ENCODE assay signal across 27 mouse cellular contexts in the genomic region with DNA sequence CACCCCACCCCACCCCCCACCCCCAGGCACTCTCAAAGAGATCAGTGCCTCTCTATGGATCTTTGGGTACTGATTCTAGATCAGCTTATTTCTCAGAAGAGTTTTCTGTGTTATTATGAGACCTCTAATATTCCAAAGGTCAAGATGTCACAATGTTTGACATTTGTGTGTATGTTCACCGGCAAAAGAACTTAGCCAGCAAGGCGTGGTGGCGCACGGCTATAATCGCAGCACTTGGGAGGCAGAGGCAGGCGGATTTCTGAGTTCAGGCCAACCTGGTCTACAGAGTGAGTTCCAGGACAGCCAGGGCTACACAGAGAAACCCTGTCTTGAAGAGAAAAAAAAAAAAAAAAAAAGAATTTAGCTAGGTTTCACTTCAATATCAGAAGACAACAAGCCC. TPM values are rescaled to one million over a fixed set of nuclear protein-coding genes. Genes with fewer than 3 reads are reported as not detected.
DNase-seq lines count a peak whose midpoint lies in the region; ATAC-seq and TF ChIP-seq lines count a peak whose summit lies in the region.
"Had no signal": no experiment of that assay in that cellular context is flagged by ENCODE, and none has a peak within 500 bp of the region (broad histone marks: within the 10 kb centered on the region; RNA-seq: fewer than 3 reads in every experiment).

No protein-coding gene starts in this region.

- H3K4me1 ChIP-seq in liver, adult 2 months (ENCODE audit: control insufficient read depth, insufficient read depth, low read length): peaks cover 19% of the 10 kb centered on the region
- peaks cover 42% of the 10 kb centered on the region for H3K4me1 ChIP-seq in liver, embryonic 12.5 days
- peaks cover 4% of the 10 kb centered on the region for H3K4me1 ChIP-seq in testis, adult 2 months (ENCODE audit: control insufficient read depth, insufficient read depth, low read length)

- no peaks in the 10 kb centered on the region for H3K9me3 ChIP-seq in liver, embryonic 12.5 days (replicated peaks)
- H3K9me3 ChIP-seq: G1E; heart, embryonic 12.5 days; heart, embryonic 15.5 days; hindbrain, embryonic 10.5 days; hindbrain, embryonic 13.5 days had no signal

- peak; percentile 23 for DNase-seq in cerebellum, adult 9-10 months
- DNase-seq in cerebellum, postnatal 36 days: no peak
- peak; percentile 59 for DNase-seq in liver, adult 2 months (ENCODE audit: extremely low read depth, low read depth, low spot score)
- DNase-seq in testis, postnatal 14 days (ENCODE audit: low spot score): no peak
- no peak for DNase-seq in left cerebral cortex, postnatal 14 days (ENCODE audit: low spot score in 2 of 2)
- DNase-seq: adrenal gland, postnatal 14 days; cerebellum, adult 11 months; cerebellum, adult 2 months; cerebellum, postnatal 10 days; forebrain, postnatal 0 days; gastrocnemius, postnatal 10 days; gastrocnemius, postnatal 36 days; heart, postnatal 10 days; heart, postnatal 36 days had no signal

- H3K4me3 ChIP-seq in liver, adult 2 months (ENCODE audit: insufficient read depth, low read depth, low read length): no peak overlapping the region
- no peak overlapping the region for H3K4me3 ChIP-seq in liver, embryonic 12.5 days
- H3K4me3 ChIP-seq in testis, adult 2 months (ENCODE audit: control insufficient read depth, low read depth, low read length): peak overlapping the region; percentile 20; the same call in 1 of the 2 replicates
- peak overlapping the region; percentile 84 for H3K4me3 ChIP-seq in myocyte

- no peak overlapping the region; the same call in 1 of the 2 replicates for H3K4me2 ChIP-seq in liver, embryonic 12.5 days
- no peak overlapping the region for H3K4me2 ChIP-seq in myocyte (ENCODE audit: low read depth)

- no peak for TF ChIP-seq CTCF in liver, adult 2 months (IDR thresholded peaks at IDR 0.05; ENCODE audit: low read depth, low read length)
- no peak for TF ChIP-seq CTCF in testis, adult 2 months (IDR thresholded peaks at IDR 0.05; ENCODE audit: control insufficient read depth, insufficient read depth, insufficient replicate concordance, low read depth, low read length)

- H3K27ac ChIP-seq in liver, adult 2 months (replicated peaks; ENCODE audit: insufficient read depth, low read depth, low read length): no peak overlapping the region
- H3K27ac ChIP-seq in liver, embryonic 12.5 days: no peak overlapping the region
- H3K27ac ChIP-seq in testis, adult 2 months (ENCODE audit: control insufficient read depth, insufficient read depth, low read depth, low read length): no peak overlapping the region
- H3K27ac ChIP-seq: heart, embryonic 15.5 days; hindbrain, embryonic 10.5 days; hindbrain, embryonic 13.5 days had no signal

- H3K36me3 ChIP-seq in liver, adult 2 months (ENCODE audit: control insufficient read depth, insufficient read depth, low read length): peaks cover 18% of the 10 kb centered on the region
- peaks cover 30% of the 10 kb centered on the region for H3K36me3 ChIP-seq in liver, embryonic 12.5 days
- no peaks in the 10 kb centered on the region for H3K36me3 ChIP-seq in testis, adult 2 months (ENCODE audit: control insufficient read depth, insufficient read depth, low read length)
- H3K36me3 ChIP-seq in myocyte (ENCODE audit: control insufficient read depth, insufficient read depth): peaks cover 11% of the 10 kb centered on the region

- no peaks in the 10 kb centered on the region for H3K27me3 ChIP-seq in liver, adult 2 months (ENCODE audit: control insufficient read depth, insufficient read depth, low read length)
- H3K27me3 ChIP-seq in liver, embryonic 12.5 days (replicated peaks): no peaks in the 10 kb centered on the region
- no peaks in the 10 kb centered on the region for H3K27me3 ChIP-seq in testis, adult 2 months (ENCODE audit: control insufficient read depth, insufficient read depth, low read length)
- H3K27me3 ChIP-seq in myocyte (ENCODE audit: control insufficient read depth, insufficient read depth, insufficient read length): no peaks in the 10 kb centered on the region
- H3K27me3 ChIP-seq: heart, embryonic 12.5 days; heart, embryonic 15.5 days; hindbrain, embryonic 13.5 days; Patski had no signal

- intact Hi-C loops in left cerebral cortex, postnatal 14 days (cut with DNase I): loop anchor here (10.0 kb wide), 1 partner anchor 472 kb away; the partner anchor contains the start of gene L3mbtl1

- no peak for TF ChIP-seq POLR2A in liver, adult 2 months (IDR thresholded peaks at IDR 0.05; ENCODE audit: extremely low read depth, insufficient read depth, low read length)
- TF ChIP-seq POLR2A in testis, adult 2 months (IDR thresholded peaks at IDR 0.05; ENCODE audit: control insufficient read depth, low read depth, low read length): peak; percentile 43; the same call in 1 of the 2 replicates
- no peak for TF ChIP-seq POLR2A in myocyte (IDR thresholded peaks at IDR 0.05; ENCODE audit: insufficient read length, low read depth)

- ATAC-seq in liver, embryonic 12.5 days: no peak
- ATAC-seq: forebrain, embryonic 14.5 days; forebrain, postnatal 0 days; hindbrain, embryonic 16.5 days; Patski had no signal

- no peak overlapping the region for H3K9ac ChIP-seq in liver, adult 2 months (ENCODE audit: low read depth, low read length)
- no peak overlapping the region for H3K9ac ChIP-seq in liver, embryonic 12.5 days
- H3K9ac ChIP-seq: forebrain, postnatal 0 days; hindbrain, embryonic 13.5 days had no signal

- no peak overlapping the region for H3ac ChIP-seq in myocyte (ENCODE audit: control insufficient read depth, insufficient read length)

- 34% methylated on average over 6 of the region's 6 CpGs for WGBS in liver, adult 2 months
- 85% methylated on average over 6 of the region's 6 CpGs for WGBS in liver, embryonic 12.5 days (ENCODE audit: insufficient replicate concordance)

- peaks cover 25% of the 10 kb centered on the region; the same call in 1 of the 2 replicates for H3K79me2 ChIP-seq in liver, adult 2 months (ENCODE audit: control insufficient read depth, insufficient read depth, low read length)
- H3K79me2 ChIP-seq in myocyte (ENCODE audit: control insufficient read depth, insufficient read depth): peaks cover 78% of the 10 kb centered on the region

TF ChIP-seq in myocyte, 11 proteins besides CTCF, POLR2A, EP300 and RAD21:
- TF ChIP-seq SRF (IDR thresholded peaks at IDR 0.05; ENCODE audit: control insufficient read depth, insufficient read length, low read depth) (no peak), MYOG (IDR thresholded peaks at IDR 0.05; ENCODE audit: control insufficient read depth in 1 of 3, insufficient read depth in 1 of 3, insufficient read length in 2 of 3, low read depth in 2 of 3) (no peak), CEBPB (IDR thresholded peaks at IDR 0.05; ENCODE audit: insufficient read depth, poor library complexity, severe bottlenecking) (no peak), TCF12 (IDR thresholded peaks at IDR 0.05; ENCODE audit: insufficient read depth, poor library complexity, severe bottlenecking) (no peak), E2F4 (IDR thresholded peaks at IDR 0.05; ENCODE audit: insufficient read depth) (no peak), MYOD1 (IDR thresholded peaks at IDR 0.05; ENCODE audit: control insufficient read depth in 1 of 3, insufficient read length in 2 of 3, low read depth in 2 of 3) (no peak)

RNA-seq across cellular contexts. Expression of gene Oser1, which starts 7.5 kb away (rescaled TPM):
- 21.9 and 22.6 TPM in 2 replicates for total RNA-seq in liver, adult 2 months (2014; rRNA removed)
- polyA plus RNA-seq in liver, adult 2 months (2012; rRNA removed): 8.0 and 8.3 TPM in 2 replicates
- 41.3 and 43.0 TPM in 2 replicates for polyA plus RNA-seq in liver, embryonic 12.5 days (2016; fragmentation: Nextera tagmentation; extraction: Ambion mirVana)
- 209 and 304 TPM in 2 replicates for polyA plus RNA-seq in testis, adult 2 months (2012; rRNA removed)
- polyA plus RNA-seq in myocyte (2012; fragmentation: generic; extraction: Trizol): 30.3 TPM
- 10 to 100 TPM; 20.5 to 21.4 TPM for total RNA-seq in left cerebral cortex, postnatal 14 days (2021)

RNA-seq across cellular contexts. Expression of gene Jph2, which starts 19.2 kb away (rescaled TPM):
- 0.07 and 0.09 TPM in 2 replicates for total RNA-seq in liver, adult 2 months (2014; rRNA removed)
- 0.07 and 0.10 TPM in 2 replicates for polyA plus RNA-seq in liver, adult 2 months (2012; rRNA removed)
- 0.12 and 0.16 TPM in 2 replicates for polyA plus RNA-seq in liver, embryonic 12.5 days (2016; fragmentation: Nextera tagmentation; extraction: Ambion mirVana)
- 2.3 and 3.6 TPM in 2 replicates for polyA plus RNA-seq in testis, adult 2 months (2012; rRNA removed)
- polyA plus RNA-seq in myocyte (2012; fragmentation: generic; extraction: Trizol): 217 TPM
- under 1 TPM; 0.51 to 0.72 TPM for total RNA-seq in left cerebral cortex, postnatal 14 days (2021)
- total RNA-seq: granulocyte monocyte progenitor cell, adult 5-6 weeks had no signal
- polyA plus RNA-seq: G1E had no signal

RNA-seq across cellular contexts. Expression of gene Gdap1l1, which starts 21.2 kb away (rescaled TPM):
- total RNA-seq in liver, adult 2 months (2014; rRNA removed): 0.07 TPM in 1 of 2 replicates, not detected in the other
- polyA plus RNA-seq in liver, adult 2 months (2012; rRNA removed): not detected in 2 replicates
- polyA plus RNA-seq in liver, embryonic 12.5 days (2016; fragmentation: Nextera tagmentation; extraction: Ambion mirVana): 0.19 and 0.36 TPM in 2 replicates
- polyA plus RNA-seq in testis, adult 2 months (2012; rRNA removed): 0.16 and 0.18 TPM in 2 replicates
- 0.43 TPM for polyA plus RNA-seq in myocyte (2012; fragmentation: generic; extraction: Trizol)
- 10 to 100 TPM; 83.4 to 91.7 TPM for total RNA-seq in left cerebral cortex, postnatal 14 days (2021)
- total RNA-seq: gastrocnemius, postnatal 36 days; granulocyte monocyte progenitor cell, adult 5-6 weeks; heart, adult 8-10 months; heart, postnatal 10 days; heart, postnatal 36 days had no signal
- polyA plus RNA-seq: G1E had no signal

RNA-seq across cellular contexts. Expression of gene Fitm2, which starts 55.4 kb away (rescaled TPM):
- 19.5 and 20.1 TPM in 2 replicates for total RNA-seq in liver, adult 2 months (2014; rRNA removed)
- polyA plus RNA-seq in liver, adult 2 months (2012; rRNA removed): 19.8 and 20.9 TPM in 2 replicates
- 6.7 and 7.0 TPM in 2 replicates for polyA plus RNA-seq in liver, embryonic 12.5 days (2016; fragmentation: Nextera tagmentation; extraction: Ambion mirVana)
- polyA plus RNA-seq in testis, adult 2 months (2012; rRNA removed): 3.4 and 3.6 TPM in 2 replicates
- polyA plus RNA-seq in myocyte (2012; fragmentation: generic; extraction: Trizol): 24.6 TPM
- total RNA-seq in left cerebral cortex, postnatal 14 days (2021): 10 to 100 TPM; 18.8 to 18.9 TPM

Comparison
In these comparisons a context has a peak if more than half of its experiments do, and no peak if none do; other contexts are left out.
1. DNase-seq: peak in cerebellum, adult 9-10 months (single experiment) and liver, adult 2 months (single experiment); none in cerebellum, postnatal 36 days (0 of 2), testis, postnatal 14 days (single experiment) and left cerebral cortex, postnatal 14 days (0 of 2).
2. H3K4me3 ChIP-seq: peak in testis, adult 2 months (single experiment) and myocyte (single experiment); none in liver, adult 2 months (single experiment) and liver, embryonic 12.5 days (single experiment).
3. RNA of gene Jph2, which starts 19.2 kb away (polyA plus RNA-seq): 217 TPM in myocyte (single experiment); 2.3 to 3.6 TPM in testis, adult 2 months, 0.12 to 0.16 TPM in liver, embryonic 12.5 days and 0.07 to 0.10 TPM in liver, adult 2 months; every median in the first group is over 10 times any median in the second.